Mouse (Mus musculus) heart, embryonic 14.5 days (tissue): ENCODE data around the gene Dgkq. TPM values are rescaled to one million over a fixed set of nuclear protein-coding genes. Genes with fewer than 3 reads are reported as not detected.

Experiments
- ATAC-seq: fragments of 200-750 bp; cut with Nextera tagmentation; 2 replicates; pipeline ENCODE4 v1.8.0; 2017; ENCODE audit warnings: low read depth, moderate TSS enrichment; ENCODE audit not compliant: insufficient number of reproducible peaks, insufficient read depth, low FRiP score
- H3K27ac ChIP-seq, 2 experiments: fragments of 200-500 bp in 1 of 2; fragments of 300-500 bp in 1 of 2; sonication (generic) in 1 of 2; replicated peaks in 1 of 2; 2 replicates each; pipeline ENCODE4 v1.5.1; 2012 to 2014; ENCODE audit warnings: low read depth in 2 of 2, low read length in 2 of 2, control low read depth in 1 of 2, mild to moderate bottlenecking in 1 of 2, mixed read lengths in 1 of 2; ENCODE audit not compliant: control insufficient read depth in 1 of 2, insufficient read depth in 1 of 2
- H3K27me3 ChIP-seq: fragments of 300-500 bp; sonication (generic); 2 replicates; pipeline ENCODE4 v1.6.1; 2014; ENCODE audit warnings: mild to moderate bottlenecking, low read length, control low read depth; ENCODE audit not compliant: control insufficient read depth, insufficient read depth
- H3K36me3 ChIP-seq: fragments of 300-500 bp; sonication (generic); 2 replicates; pipeline ENCODE4 v1.6.1; 2014; ENCODE audit warnings: mild to moderate bottlenecking, control low read depth, low read length, mixed read lengths; ENCODE audit not compliant: control insufficient read depth, insufficient read depth
- H3K4me1 ChIP-seq, 2 experiments: fragments of 200-500 bp in 1 of 2; fragments of 300-500 bp in 1 of 2; sonication (generic) in 1 of 2; 2 replicates each; pipeline ENCODE4 v1.6.1; 2012 to 2014; ENCODE audit warnings: low read length in 2 of 2, control low read depth in 1 of 2, mixed read lengths in 1 of 2; ENCODE audit not compliant: control insufficient read depth in 2 of 2, insufficient read depth in 2 of 2
- H3K4me2 ChIP-seq: fragments of 300-500 bp; sonication (generic); 2 replicates; pipeline ENCODE4 v1.6.1; 2014; ENCODE audit warnings: mild to moderate bottlenecking, low read length
- H3K4me3 ChIP-seq, 2 experiments: fragments of 200-500 bp in 1 of 2; fragments of 300-500 bp in 1 of 2; sonication (generic) in 1 of 2; 2 replicates each; pipeline ENCODE4 v1.5.1; 2012 to 2014; ENCODE audit warnings: low read length in 2 of 2, mild to moderate bottlenecking in 2 of 2, control low read depth in 1 of 2, low read depth in 1 of 2, moderate library complexity in 1 of 2; ENCODE audit not compliant: control insufficient read depth in 1 of 2, insufficient read depth in 1 of 2
- H3K9ac ChIP-seq: fragments of 300-500 bp; sonication (generic); 2 replicates; pipeline ENCODE4 v1.6.1; 2014; ENCODE audit warnings: mild to moderate bottlenecking, low read length
- H3K9me3 ChIP-seq: fragments of 300-500 bp; sonication (generic); 2 replicates; pipeline ENCODE4 v1.6.1; 2016; ENCODE audit warnings: low read length, control low read depth; ENCODE audit not compliant: control insufficient read depth
- WGBS: fragments of 180-500 bp; shearing (Covaris S2); extraction: QIAGEN DNeasy Blood & Tissue Kit; methylation state at CpG from one replicate; pipeline ENCODE4 v1.1.7; 2014; 5-methylcytosine and 5-hydroxymethylcytosine counted together
- polyA plus RNA-seq: library from polyadenylated mRNA; unstranded; fragments of >200 nt; fragmentation: Nextera tagmentation; extraction: Ambion mirVana; gene quantifications from 2 replicates; pipeline ENCODE4 v1.2.1, GENCODE M21; 2014

The Dgkq gene
- polyA plus RNA-seq, 1 experiment from 2014 or later, result 6.6 TPM

DNA sequence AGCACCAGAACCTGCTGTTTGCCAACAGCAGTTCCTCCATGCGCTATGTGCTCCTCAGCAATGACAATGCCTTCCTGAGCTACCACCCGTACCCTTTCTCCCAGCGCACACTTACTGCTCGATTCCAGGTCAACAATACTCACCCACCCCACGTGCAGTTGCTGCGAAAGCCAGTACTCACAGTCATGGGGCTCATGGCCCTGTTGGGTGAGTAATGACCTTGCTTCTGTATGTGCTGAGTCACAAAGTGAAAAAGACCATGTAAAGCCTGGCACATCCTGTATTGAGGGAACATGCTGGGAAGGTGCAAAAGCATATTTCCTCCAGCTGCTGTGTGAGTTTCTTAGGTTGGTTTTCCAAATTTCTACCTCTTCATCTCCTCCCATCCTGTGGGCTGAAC lies 11.4 kb upstream of the Dgkq start:
- 94% methylated on average over 6 of the region's 6 CpGs for WGBS
- H3K27me3 ChIP-seq, result no peaks in the 10 kb centered on the region
- H3K4me3 ChIP-seq, result no peak overlapping the region
- no peak for ATAC-seq
- no peak overlapping the region for H3K9ac ChIP-seq
- H3K27ac ChIP-seq, result no peak overlapping the region
- no peak overlapping the region for H3K4me2 ChIP-seq
- peaks cover 7 to 17% of the 10 kb centered on the region in 2 experiments; a peak in 3 of 4 replicates for H3K4me1 ChIP-seq
- no peaks in the 10 kb centered on the region for H3K9me3 ChIP-seq
- no peaks in the 10 kb centered on the region for H3K36me3 ChIP-seq

DNA sequence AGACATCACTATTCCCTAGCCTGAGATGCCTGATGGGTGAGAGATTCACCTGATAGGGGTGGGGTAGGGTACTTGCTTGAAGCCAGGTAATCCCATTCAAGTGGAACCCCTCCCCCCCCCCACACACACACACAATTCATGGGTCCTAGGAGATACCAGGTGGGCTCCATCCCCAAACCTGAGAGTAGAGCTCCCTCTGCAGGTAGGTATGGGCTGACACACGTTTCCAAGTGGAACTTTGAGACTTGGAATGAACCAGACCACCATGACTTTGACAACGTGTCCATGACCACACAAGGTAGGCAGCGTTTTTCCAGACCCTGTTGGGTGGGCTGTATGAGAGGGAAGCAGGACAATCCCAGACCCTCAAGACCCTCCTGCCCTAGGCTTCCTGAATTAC lies 10.4 kb upstream of the Dgkq start:
- 48% methylated on average over 3 of the region's 3 CpGs for WGBS
- Histone ChIP-seq H3K9me3 (no peaks in the 10 kb centered on the region), H3K4me1 (peaks cover 7 to 17% of the 10 kb centered on the region in 2 experiments; a peak in 3 of 4 replicates), H3K27me3 (no peaks in the 10 kb centered on the region), H3K27ac (no peak overlapping the region), H3K36me3 (no peaks in the 10 kb centered on the region), H3K4me2 (no peak overlapping the region), H3K4me3 (no peak overlapping the region), H3K9ac (no peak overlapping the region)
- no peak for ATAC-seq

DNA sequence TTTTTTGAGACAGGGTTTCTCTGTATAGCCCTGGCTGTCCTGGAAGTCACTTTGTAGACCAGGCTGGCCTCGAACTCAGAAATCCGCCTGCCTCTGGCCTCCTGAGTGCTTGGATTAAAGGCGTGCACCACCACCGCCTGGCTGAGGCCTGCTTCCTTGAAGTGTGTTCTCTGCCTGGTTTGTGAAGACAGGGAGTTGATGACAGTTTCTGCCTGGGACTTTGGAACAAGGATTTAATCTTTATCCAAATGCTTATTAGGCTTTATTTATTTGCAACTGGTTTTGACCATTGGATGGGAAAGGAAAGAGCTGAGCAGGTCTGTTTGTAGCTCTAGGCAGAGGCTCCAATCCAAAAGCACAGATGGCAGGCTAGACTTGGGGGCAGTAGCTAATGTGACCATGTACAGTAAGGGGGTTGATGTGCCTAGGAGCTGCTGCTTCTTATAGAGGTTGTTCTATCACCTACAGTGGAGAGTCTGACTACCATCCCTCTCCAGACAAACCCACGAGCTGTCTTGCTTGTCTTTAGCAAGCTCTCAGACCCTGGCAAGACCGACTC lies 8.9 kb upstream of the Dgkq start:
- no peak for ATAC-seq
- 87% methylated on average over 6 of the region's 6 CpGs for WGBS
- Histone ChIP-seq H3K4me1 (peaks cover 7 to 17% of the 10 kb centered on the region in 2 experiments; a peak in 3 of 4 replicates), H3K4me2 (no peak overlapping the region), H3K9ac (no peak overlapping the region), H3K4me3 (no peak overlapping the region), H3K27ac (no peak overlapping the region), H3K36me3 (no peaks in the 10 kb centered on the region; the same call in 1 of the 2 replicates), H3K27me3 (no peaks in the 10 kb centered on the region), H3K9me3 (no peaks in the 10 kb centered on the region)

DNA sequence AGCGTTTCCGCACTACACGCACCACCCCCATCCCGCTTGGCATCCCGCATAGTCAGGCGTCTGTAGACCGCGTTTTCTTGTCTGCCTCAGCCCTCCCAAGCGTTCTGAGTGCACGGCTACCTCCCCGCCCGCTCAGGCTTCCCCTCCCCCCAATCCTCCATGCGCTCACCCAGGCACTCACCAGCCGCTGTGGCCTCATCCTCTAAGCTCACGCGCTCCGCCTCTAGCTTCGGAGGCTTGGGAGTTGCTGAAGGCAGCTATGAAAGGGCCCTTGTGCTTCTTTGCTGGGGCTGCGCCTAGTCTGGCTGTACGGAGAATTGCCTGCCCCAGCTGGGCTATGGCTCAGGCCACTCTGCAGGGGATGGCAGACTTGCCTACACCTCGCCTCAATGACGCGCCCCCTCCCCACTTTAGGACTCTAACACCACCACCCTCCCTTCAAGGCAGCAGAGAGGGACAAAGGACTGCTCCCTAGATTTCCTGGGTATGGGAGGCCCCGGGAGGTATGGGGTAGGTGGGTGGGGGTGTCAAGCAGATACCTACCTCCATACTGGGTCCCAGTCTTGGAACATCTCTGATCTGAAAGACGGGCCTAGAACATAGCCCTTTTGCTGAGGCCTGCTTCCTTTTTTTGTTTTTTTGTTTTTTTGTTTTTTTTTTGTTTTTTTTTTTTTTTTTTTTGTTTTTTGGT lies 8.3 kb upstream of the Dgkq start:
- Histone ChIP-seq H3K4me1 (peaks cover 7 to 17% of the 10 kb centered on the region in 2 experiments; a peak in 3 of 4 replicates), H3K27ac (peak overlapping the region; percentile 20 to 62), H3K9ac (peak overlapping the region; percentile 66), H3K27me3 (no peaks in the 10 kb centered on the region), H3K4me3 (peak overlapping the region; percentile 41 to 46), H3K9me3 (no peaks in the 10 kb centered on the region), H3K36me3 (peaks cover under 1% of the 10 kb centered on the region), H3K4me2 (peak overlapping the region; percentile 79)
- peak; percentile 56 for ATAC-seq
- WGBS, result 2% methylated on average over 25 of the region's 25 CpGs

DNA sequence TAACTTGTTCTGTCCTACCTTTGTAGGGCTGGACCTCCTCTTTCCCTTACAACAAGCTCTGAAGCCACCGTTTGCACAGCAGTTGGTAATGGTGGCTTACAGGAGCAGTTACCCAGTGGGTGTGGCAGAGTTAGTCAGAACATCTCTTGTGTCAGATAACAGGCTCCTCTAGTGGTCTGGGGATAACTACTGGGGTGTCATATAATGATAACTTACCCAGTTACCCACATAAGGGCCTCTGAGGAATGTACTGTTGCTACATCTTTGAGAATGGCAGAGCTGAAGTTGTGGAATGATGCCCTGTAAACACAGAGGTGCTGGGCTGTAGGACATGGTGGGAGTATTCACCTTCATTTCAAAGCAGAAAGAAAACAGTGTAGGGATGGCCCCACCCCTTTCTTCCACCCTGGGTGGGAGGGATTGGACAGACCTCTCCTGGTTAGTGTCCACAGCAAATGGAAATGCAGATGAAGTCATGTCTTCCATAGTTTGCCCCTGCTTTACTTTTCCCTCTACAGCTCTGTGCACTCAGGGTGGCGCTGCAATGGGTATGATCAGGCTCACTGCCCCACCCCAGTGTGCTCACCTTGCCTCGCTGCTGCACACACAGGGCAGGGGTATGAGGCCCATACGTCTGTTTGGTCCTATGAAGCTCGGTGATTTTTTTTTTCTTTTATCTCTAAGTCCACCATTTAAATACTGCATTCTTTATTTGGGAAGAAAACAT lies 7.5 kb upstream of the Dgkq start:
- WGBS, result 17% methylated on average over 5 of the region's 5 CpGs
- no peaks in the 10 kb centered on the region for H3K27me3 ChIP-seq

DNA sequence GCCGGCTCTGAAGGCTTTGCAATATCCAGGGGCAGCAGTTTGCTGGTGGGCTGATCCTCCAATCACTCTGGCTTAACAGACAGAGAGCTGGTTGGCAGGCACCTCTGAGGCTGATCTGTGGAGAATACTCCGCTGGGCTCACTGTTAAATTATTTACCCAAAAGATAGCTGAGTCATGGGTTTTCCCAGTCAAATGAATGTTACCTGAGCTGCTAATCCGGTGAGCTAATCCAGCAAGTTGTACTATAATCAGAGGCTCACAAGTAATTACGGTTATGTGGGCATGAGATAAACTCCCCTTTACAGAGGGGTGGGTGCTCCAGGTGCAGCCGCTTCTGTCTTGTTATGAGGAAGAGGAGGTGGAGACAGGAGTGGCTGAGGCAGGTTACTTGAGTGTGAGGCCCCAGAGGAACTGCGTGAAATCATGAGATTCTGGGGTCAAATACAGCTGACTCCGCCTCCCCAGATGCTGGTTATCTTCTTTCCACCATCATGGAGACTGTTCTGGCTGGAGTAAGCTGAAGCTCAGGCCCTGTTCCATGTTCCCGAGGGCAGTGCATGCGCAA lies 5.9 kb upstream of the Dgkq start, which contains the start of gene Slc26a1:
TSS of gene Slc26a1 (minus strand) at position 319 of the 566 bp plus-strand sequence.
- peaks cover 7 to 20% of the 10 kb centered on the region in 2 experiments; a peak in 3 of 4 replicates for H3K4me1 ChIP-seq
- H3K27ac ChIP-seq, result no peak within 1 kb of the TSS
- peaks cover 17% of the 10 kb centered on the region for H3K36me3 ChIP-seq
- no peaks in the 10 kb centered on the region for H3K9me3 ChIP-seq
- H3K27me3 ChIP-seq, result no peaks in the 10 kb centered on the region
- WGBS, result 83% methylated on average over 9 of the region's 9 CpGs
- no peak within 1 kb of the TSS for H3K9ac ChIP-seq
- no peak within 1 kb of the TSS for H3K4me3 ChIP-seq
- no peak within 1 kb of the TSS for H3K4me2 ChIP-seq
- no peak for ATAC-seq

More for the DNA sequence above, 7.5 kb upstream of the Dgkq start:
- Histone ChIP-seq H3K4me1 (peaks cover 7 to 17% of the 10 kb centered on the region in 2 experiments; a peak in 3 of 4 replicates), H3K4me2 (peak overlapping the region; percentile 79), H3K9me3 (no peaks in the 10 kb centered on the region), H3K36me3 (peaks cover 9% of the 10 kb centered on the region), H3K27ac (peak overlapping the region; percentile 20 to 62; a peak in 3 of 4 replicates), H3K9ac (peak overlapping the region; percentile 66), H3K4me3 (peak overlapping the region; percentile 41 to 46)
- ATAC-seq, result peak; percentile 60; the same call in 1 of the 2 replicates

- ATAC-seq, result no peak
- Histone ChIP-seq H3K4me3 (no peak overlapping the region), H3K9me3 (no peaks in the 10 kb centered on the region), H3K4me1 (peaks cover 9 to 27% of the 10 kb centered on the region in 2 experiments; a peak in 3 of 4 replicates), H3K4me2 (no peak overlapping the region), H3K36me3 (peaks cover 17% of the 10 kb centered on the region), H3K27ac (no peak overlapping the region), H3K9ac (no peak overlapping the region), H3K27me3 (no peaks in the 10 kb centered on the region)
- 76% methylated on average over 2 of the region's 2 CpGs for whole genome bisulfite sequencing
These were observed 5.2 kb upstream of the Dgkq start for GRCm38 (mm10) chr5:108674624-108675023.
